Mouse (Mus musculus): ENCODE measurements around the gene Crtc3. TPM values are rescaled to one million over a fixed set of nuclear protein-coding genes. Genes with fewer than 3 reads are reported as not detected.
A peak's percentile ranks its signal among the peaks of the same experiment; 100 is the strongest.

Crtc3 gene
- polyA plus RNA-seq, 1 experiment from 2014 or later, result 33.5 TPM

GRCm38 (mm10) chr7:80704066-80704465 lies 15.4 kb upstream of the Crtc3 start:
- 81% methylated on average over 4 of the region's 4 CpGs for WGBS

GRCm38 (mm10) chr7:80702510-80702909 lies 13.8 kb upstream of the Crtc3 start:
- Histone ChIP-seq H3K9me3 (replicated peaks) (no peaks in the 10 kb centered on the region), H3K36me3 (no peaks in the 10 kb centered on the region), H3K27me3 (no peaks in the 10 kb centered on the region), H3K4me3 (replicated peaks) (no peak overlapping the region), H3K27ac (replicated peaks) (no peak overlapping the region), H3K4me2 (replicated peaks) (no peak overlapping the region), H3K9ac (no peak overlapping the region), H3K4me1 (no peaks in the 10 kb centered on the region)
- WGBS, result 62% methylated on average over 6 of the region's 6 CpGs
- no peak for ATAC-seq (ENCODE audit: insufficient number of reproducible peaks, low FRiP score, low TSS enrichment, low read depth)

More at GRCm38 (mm10) chr7:80704066-80704465, 15.4 kb upstream of the Crtc3 start:
- no peak for ATAC-seq (ENCODE audit: insufficient number of reproducible peaks, low FRiP score, low TSS enrichment, low read depth)
- Histone ChIP-seq H3K27ac (replicated peaks) (no peak overlapping the region), H3K4me1 (no peaks in the 10 kb centered on the region), H3K27me3 (no peaks in the 10 kb centered on the region), H3K4me3 (replicated peaks) (no peak overlapping the region), H3K9ac (no peak overlapping the region), H3K4me2 (replicated peaks) (no peak overlapping the region), H3K36me3 (no peaks in the 10 kb centered on the region), H3K9me3 (replicated peaks) (no peaks in the 10 kb centered on the region)

GRCm38 (mm10) chr7:80699709-80700108 lies 11.0 kb upstream of the Crtc3 start:
- no peaks in the 10 kb centered on the region for H3K36me3 ChIP-seq
- WGBS, result 55% methylated on average over 8 of the region's 8 CpGs
- peak; percentile 25; the same call in 1 of the 2 replicates for ATAC-seq (ENCODE audit: insufficient number of reproducible peaks, low FRiP score, low TSS enrichment, low read depth)

GRCm38 (mm10) chr7:80698940-80699339 lies 10.3 kb upstream of the Crtc3 start:
- Histone ChIP-seq H3K27ac (replicated peaks) (no peak overlapping the region), H3K36me3 (no peaks in the 10 kb centered on the region), H3K9me3 (replicated peaks) (no peaks in the 10 kb centered on the region), H3K4me2 (replicated peaks) (no peak overlapping the region), H3K9ac (no peak overlapping the region), H3K27me3 (no peaks in the 10 kb centered on the region), H3K4me1 (no peaks in the 10 kb centered on the region), H3K4me3 (replicated peaks) (no peak overlapping the region)
- WGBS, result 61% methylated on average over 3 of the region's 3 CpGs
- ATAC-seq (ENCODE audit: insufficient number of reproducible peaks, low FRiP score, low TSS enrichment, low read depth), result no peak

More at GRCm38 (mm10) chr7:80699709-80700108, 11.0 kb upstream of the Crtc3 start:
- Histone ChIP-seq H3K9ac (no peak overlapping the region), H3K9me3 (replicated peaks) (no peaks in the 10 kb centered on the region), H3K4me1 (no peaks in the 10 kb centered on the region), H3K4me3 (replicated peaks) (no peak overlapping the region), H3K27me3 (no peaks in the 10 kb centered on the region), H3K4me2 (replicated peaks) (no peak overlapping the region), H3K27ac (replicated peaks) (no peak overlapping the region)

GRCm38 (mm10) chr7:80697859-80698258 lies 9.2 kb upstream of the Crtc3 start:
- Histone ChIP-seq H3K4me3 (replicated peaks) (no peak overlapping the region), H3K36me3 (no peaks in the 10 kb centered on the region), H3K4me1 (no peaks in the 10 kb centered on the region), H3K4me2 (replicated peaks) (no peak overlapping the region), H3K9me3 (replicated peaks) (no peaks in the 10 kb centered on the region), H3K27me3 (no peaks in the 10 kb centered on the region), H3K9ac (no peak overlapping the region), H3K27ac (replicated peaks) (no peak overlapping the region)
- no peak for ATAC-seq (ENCODE audit: insufficient number of reproducible peaks, low FRiP score, low TSS enrichment, low read depth)
- 57% methylated on average over 5 of the region's 5 CpGs for WGBS

- Histone ChIP-seq H3K4me3 (replicated peaks) (no peak overlapping the region), H3K9me3 (replicated peaks) (no peaks in the 10 kb centered on the region), H3K4me1 (no peaks in the 10 kb centered on the region), H3K36me3 (no peaks in the 10 kb centered on the region), H3K4me2 (replicated peaks) (no peak overlapping the region), H3K27ac (replicated peaks) (no peak overlapping the region), H3K9ac (no peak overlapping the region), H3K27me3 (no peaks in the 10 kb centered on the region)
- ATAC-seq (ENCODE audit: insufficient number of reproducible peaks, low FRiP score, low TSS enrichment, low read depth), result no peak
- WGBS, result 64% methylated on average over 4 of the region's 4 CpGs
Measured at GRCm38 (mm10) chr7:80696903-80697302, 8.2 kb upstream of the Crtc3 start.

- Histone ChIP-seq H3K4me1 (no peaks in the 10 kb centered on the region), H3K9me3 (replicated peaks) (no peaks in the 10 kb centered on the region), H3K36me3 (no peaks in the 10 kb centered on the region), H3K27ac (replicated peaks) (no peak overlapping the region), H3K4me3 (replicated peaks) (no peak overlapping the region), H3K4me2 (replicated peaks) (no peak overlapping the region), H3K9ac (no peak overlapping the region), H3K27me3 (no peaks in the 10 kb centered on the region)
- ATAC-seq (ENCODE audit: insufficient number of reproducible peaks, low FRiP score, low TSS enrichment, low read depth), result no peak
- WGBS, result 53% methylated on average over 1 of the region's 1 CpGs
Measured at GRCm38 (mm10) chr7:80696334-80696733, 7.7 kb upstream of the Crtc3 start.

- no peak for ATAC-seq (ENCODE audit: insufficient number of reproducible peaks, low FRiP score, low TSS enrichment, low read depth)
Measured at GRCm38 (mm10) chr7:80692472-80692871, 3.8 kb upstream of the Crtc3 start.

GRCm38 (mm10) chr7:80691131-80691530 lies 2.5 kb upstream of the Crtc3 start:
- WGBS, result 52% methylated on average over 6 of the region's 6 CpGs
- Histone ChIP-seq H3K9ac (no peak overlapping the region), H3K4me3 (replicated peaks) (no peak overlapping the region), H3K4me2 (replicated peaks) (no peak overlapping the region), H3K27me3 (no peaks in the 10 kb centered on the region), H3K36me3 (no peaks in the 10 kb centered on the region), H3K9me3 (replicated peaks) (no peaks in the 10 kb centered on the region), H3K27ac (replicated peaks) (no peak overlapping the region), H3K4me1 (peaks cover 5% of the 10 kb centered on the region; the same call in 1 of the 2 replicates)
- ATAC-seq (ENCODE audit: insufficient number of reproducible peaks, low FRiP score, low TSS enrichment, low read depth), result no peak

More at GRCm38 (mm10) chr7:80692472-80692871, 3.8 kb upstream of the Crtc3 start:
- 88% methylated on average over 9 of the region's 9 CpGs for WGBS
- H3K4me2 ChIP-seq (replicated peaks), result no peak overlapping the region
- H3K27ac ChIP-seq (replicated peaks), result no peak overlapping the region
- no peaks in the 10 kb centered on the region for H3K27me3 ChIP-seq
- no peaks in the 10 kb centered on the region for H3K4me1 ChIP-seq
- H3K36me3 ChIP-seq, result no peaks in the 10 kb centered on the region
- H3K4me3 ChIP-seq (replicated peaks), result no peak overlapping the region
- H3K9ac ChIP-seq, result no peak overlapping the region
- no peaks in the 10 kb centered on the region for H3K9me3 ChIP-seq (replicated peaks)

- Histone ChIP-seq H3K27me3 (no peaks in the 10 kb centered on the region), H3K4me2 (replicated peaks) (peak overlapping the region; percentile 72), H3K9me3 (replicated peaks) (no peaks in the 10 kb centered on the region), H3K4me1 (peaks cover 11% of the 10 kb centered on the region; the same call in 1 of the 2 replicates), H3K4me3 (replicated peaks) (peak overlapping the region; percentile 75), H3K27ac (replicated peaks) (peak overlapping the region; percentile 96), H3K9ac (peak overlapping the region; percentile 94; the same call in 1 of the 2 replicates), H3K36me3 (no peaks in the 10 kb centered on the region)
- WGBS, result 13% methylated on average over 10 of the region's 10 CpGs
- ATAC-seq (ENCODE audit: insufficient number of reproducible peaks, low FRiP score, low TSS enrichment, low read depth), result no peak
Measured at GRCm38 (mm10) chr7:80689221-80689591, 529 bp upstream of the Crtc3 start.

- Histone ChIP-seq H3K4me2 (replicated peaks) (peak overlapping the region; percentile 72), H3K4me1 (peaks cover 11% of the 10 kb centered on the region), H3K27ac (replicated peaks) (peak overlapping the region; percentile 96), H3K9ac (peak overlapping the region; percentile 94), H3K36me3 (no peaks in the 10 kb centered on the region), H3K4me3 (replicated peaks) (peak overlapping the region; percentile 75), H3K27me3 (no peaks in the 10 kb centered on the region), H3K9me3 (replicated peaks) (no peaks in the 10 kb centered on the region)
- 1% methylated on average over 68 of the region's 69 CpGs for WGBS
- ATAC-seq (ENCODE audit: insufficient number of reproducible peaks, low FRiP score, low TSS enrichment, low read depth), result peak; percentile 49
Measured at GRCm38 (mm10) chr7:80687721-80688555, 739 bp downstream of the Crtc3 start.

- peaks cover 21% of the 10 kb centered on the region for H3K4me1 ChIP-seq
- ATAC-seq (ENCODE audit: insufficient number of reproducible peaks, low FRiP score, low TSS enrichment, low read depth), result no peak
- H3K36me3 ChIP-seq, result no peaks in the 10 kb centered on the region
- WGBS, result 83% methylated on average over 5 of the region's 5 CpGs
- H3K27me3 ChIP-seq, result no peaks in the 10 kb centered on the region
- no peak overlapping the region for H3K27ac ChIP-seq (replicated peaks)
- no peaks in the 10 kb centered on the region for H3K9me3 ChIP-seq (replicated peaks)
- H3K4me3 ChIP-seq (replicated peaks), result no peak overlapping the region
- no peak overlapping the region for H3K4me2 ChIP-seq (replicated peaks)
- H3K9ac ChIP-seq, result no peak overlapping the region
Measured at GRCm38 (mm10) chr7:80685639-80686038, 3.0 kb downstream of the Crtc3 start.

Data from embryonic facial prominence, embryonic 15.5 days (tissue).